Mouse (Mus musculus) effector memory CD4-positive, alpha-beta T cell, adult 5 months (primary cell): ENCODE measurements around the gene Chn2. TPM values are rescaled to one million over a fixed set of nuclear protein-coding genes. Genes with fewer than 3 reads are reported as not detected.

Source experiments
- polyA plus RNA-seq: library from polyadenylated mRNA; unstranded; fragments of 100-300 nt; shearing (Covaris generic); gene quantifications from one replicate; pipeline ENCODE4 v1.2.1, GENCODE M21; 2017

Gene Chn2
- 18.4 TPM for polyA plus RNA-seq

DNA sequence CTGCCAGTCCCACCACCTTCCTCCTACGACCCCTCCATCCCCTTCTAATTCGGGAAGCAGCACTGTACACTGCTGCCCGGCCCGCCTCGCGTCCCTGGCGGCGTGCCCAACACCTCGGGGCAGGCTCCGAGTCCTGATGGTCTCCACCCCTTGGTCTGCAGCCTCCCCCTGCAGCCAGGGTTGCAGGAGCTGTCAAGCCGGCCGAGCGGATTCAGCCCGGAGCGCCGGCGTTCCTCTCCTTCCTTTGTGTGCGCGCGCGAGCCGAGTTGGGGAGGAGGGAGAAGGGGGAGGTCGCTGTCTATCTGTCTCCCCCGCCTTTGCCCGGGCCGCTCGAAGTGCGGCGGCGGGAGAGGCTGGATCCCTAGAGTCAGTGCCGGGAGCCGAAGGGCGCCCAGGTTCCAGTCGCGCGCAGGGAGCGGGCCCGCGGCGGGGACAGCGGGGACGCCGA, at the start of gene Chn2:
Gene Chn2 (plus strand): TSS at position 198 of the 448 bp plus-strand sequence.

DNA sequence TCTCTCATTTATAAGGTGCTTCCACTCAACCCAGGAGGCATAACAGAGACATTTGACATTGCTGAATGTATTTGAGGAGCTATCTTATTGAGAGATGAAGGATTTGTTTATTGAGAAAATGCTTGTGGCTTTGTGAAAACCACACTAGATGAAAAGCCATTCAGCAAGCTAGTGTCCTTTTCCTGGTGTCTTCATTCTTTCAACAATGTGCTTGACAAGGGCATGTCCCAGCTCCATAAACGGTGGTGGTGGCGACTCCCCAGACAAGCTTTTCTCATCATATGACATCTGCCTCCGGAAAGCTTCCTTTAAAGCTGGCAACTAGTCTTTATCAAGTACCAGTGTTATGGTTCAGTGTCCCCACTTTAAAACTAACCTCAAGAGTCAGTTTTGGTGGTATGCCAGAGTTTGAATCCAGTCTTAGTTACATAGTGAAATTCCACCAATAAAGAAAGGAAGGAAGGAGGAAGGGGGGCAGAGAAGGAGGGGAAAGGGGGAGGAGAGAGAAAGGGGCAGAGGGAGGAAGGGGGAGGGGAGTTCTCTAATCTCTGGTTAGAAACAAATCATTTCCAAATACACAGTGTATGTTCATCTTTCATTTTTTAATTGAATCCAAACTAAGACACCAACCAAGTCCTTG, 286.0 kb downstream of the Chn2 start, which contains the start of gene Prr15:
Gene Prr15 (plus strand): TSS at position 590 of the 640 bp plus-strand sequence.

Other genes starting within 250 kb of the Chn2 start
- gene Tril, start 218.7 kb upstream of the Chn2 start, polyA plus RNA-seq = not detected
- gene Cpvl, start 60.9 kb upstream of the Chn2 start, polyA plus RNA-seq = not detected